Mouse (Mus musculus) small intestine, adult 2 months (tissue): ENCODE data around the gene Vhl. TPM values are rescaled to one million over a fixed set of nuclear protein-coding genes. Genes with fewer than 3 reads are reported as not detected.
A peak's percentile ranks its signal among the peaks of the same experiment; 100 is the strongest.
"Not testable (repeated sequence)": the region's sequence is repeated elsewhere in the genome, so short reads cannot be mapped to it uniquely, and the experiment has no call there.

Experiments
- H3K27ac ChIP-seq: fragments of 200-500 bp; 2 replicates; pipeline ENCODE4 v1.5.1; 2012; ENCODE audit warnings: low read depth, low read length, control low read depth, inconsistent platforms; ENCODE audit not compliant: insufficient read depth
- H3K27me3 ChIP-seq: fragments of 200-500 bp; 2 replicates; pipeline ENCODE4 v1.6.1; 2012; ENCODE audit warnings: mild to moderate bottlenecking, moderate library complexity, low read length, inconsistent platforms; ENCODE audit not compliant: control insufficient read depth, insufficient read depth
- H3K36me3 ChIP-seq: fragments of 200-500 bp; 2 replicates; pipeline ENCODE4 v1.6.1; 2012; ENCODE audit warnings: mild to moderate bottlenecking, low read length, control low read depth, inconsistent platforms; ENCODE audit not compliant: control insufficient read depth, insufficient read depth
- H3K4me1 ChIP-seq: fragments of 200-500 bp; 2 replicates; pipeline ENCODE4 v1.6.1; 2012; ENCODE audit warnings: low read length, inconsistent platforms, mixed read lengths; ENCODE audit not compliant: control insufficient read depth, insufficient read depth, insufficient read length
- H3K4me3 ChIP-seq: fragments of 200-500 bp; 2 replicates; pipeline ENCODE4 v1.5.1; 2012; ENCODE audit warnings: low read depth, mild to moderate bottlenecking, control low read depth, inconsistent platforms, low read length, moderate library complexity
- CTCF ChIP-seq: fragments of 200-500 bp; IDR thresholded peaks from 2 replicates; pipeline ENCODE4 v1.5.1; 2012; ENCODE audit warnings: low read depth, mild to moderate bottlenecking, control low read depth, inconsistent platforms, low read length, moderate library complexity, mixed read lengths; ENCODE audit not compliant: insufficient replicate concordance, insufficient read length; ENCODE audit errors: extremely low read depth
- POLR2A ChIP-seq: fragments of 200-500 bp; IDR thresholded peaks from 2 replicates; pipeline ENCODE4 v1.6.1; 2012; ENCODE audit warnings: low read depth, mild to moderate bottlenecking, control low read depth, inconsistent platforms, low read length, moderate library complexity
- WGBS: fragments of 180-500 bp; shearing (Covaris S2); methylation state at CpG from one replicate; pipeline ENCODE4 v1.1.7; 2018; 5-methylcytosine and 5-hydroxymethylcytosine counted together
- polyA plus RNA-seq: library from polyadenylated mRNA; depleted of rRNA; stranded (reverse); fragments of >200 nt; gene quantifications from 2 replicates; pipeline ENCODE4 v1.2.3, GENCODE M21; 2012; rRNA removed

The Vhl gene
- polyA plus RNA-seq, 1 experiment, result 7.8 TPM

GRCm38 (mm10) chr6:113672029-113672428 lies 48.3 kb downstream of the Vhl start:
- 94% methylated on average over 1 of the region's 1 CpGs for WGBS
- peak; percentile 20; the same call in 1 of the 2 replicates for TF ChIP-seq CTCF
- peaks cover 45% of the 10 kb centered on the region for H3K4me1 ChIP-seq
- H3K36me3 ChIP-seq, result peaks cover 49% of the 10 kb centered on the region
- 0 out of 2 replicates have a peak overlapping the region, but pooled peaks have one; percentile 35 for H3K27ac ChIP-seq
- H3K27me3 ChIP-seq, H3K4me3 ChIP-seq: not testable (repeated sequence)

DNA sequence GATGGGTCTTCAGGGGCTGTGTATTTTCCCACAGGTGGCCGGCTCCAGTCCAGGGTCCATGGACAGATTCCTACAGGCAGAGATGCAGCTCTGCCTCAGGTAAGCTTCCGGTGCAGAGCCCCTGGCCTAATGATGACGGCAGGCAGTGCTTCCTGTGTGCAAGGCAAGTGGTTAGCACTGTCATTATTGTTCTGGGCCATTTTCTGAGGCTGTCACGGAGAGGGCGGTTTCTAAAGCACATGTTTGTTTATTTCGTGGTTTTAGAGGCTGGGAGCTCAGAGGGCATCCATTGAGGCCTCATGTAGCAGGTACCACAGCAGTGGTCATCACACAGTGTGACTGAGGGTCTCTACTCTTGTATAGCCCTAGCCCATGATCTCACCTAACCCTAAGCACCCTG lies 49.2 kb downstream of the Vhl start:
- 74% methylated on average over 6 of the region's 6 CpGs for WGBS
- H3K36me3 ChIP-seq, result peaks cover 52% of the 10 kb centered on the region
- H3K27me3 ChIP-seq, result no peaks in the 10 kb centered on the region
- H3K4me1 ChIP-seq, result peaks cover 36% of the 10 kb centered on the region
- peak overlapping the region; percentile 22 for H3K27ac ChIP-seq
- no peak for TF ChIP-seq CTCF
- no peak for TF ChIP-seq POLR2A
- H3K4me3 ChIP-seq, result no peak overlapping the region

- TF ChIP-seq POLR2A (no peak), CTCF (no peak)
- Histone ChIP-seq H3K4me1 (peaks cover 22% of the 10 kb centered on the region), H3K4me3 (no peak overlapping the region), H3K27ac (peak overlapping the region; percentile 79), H3K27me3 (no peaks in the 10 kb centered on the region), H3K36me3 (peaks cover 67% of the 10 kb centered on the region)
- 40% methylated on average over 4 of the region's 4 CpGs for WGBS
Observed at GRCm38 (mm10) chr6:113675234-113675633, 51.5 kb downstream of the Vhl start.

- WGBS, result 85% methylated on average over 9 of the region's 9 CpGs
- TF ChIP-seq CTCF (no peak), POLR2A (no peak)
- H3K4me1 ChIP-seq, result peaks cover 22% of the 10 kb centered on the region
- H3K4me3 ChIP-seq, result no peak overlapping the region
- H3K27me3 ChIP-seq, result no peaks in the 10 kb centered on the region
- peak overlapping the region; percentile 38; the same call in 1 of the 2 replicates for H3K27ac ChIP-seq
- peaks cover 66% of the 10 kb centered on the region for H3K36me3 ChIP-seq
Observed at GRCm38 (mm10) chr6:113675991-113676390, 52.2 kb downstream of the Vhl start.

DNA sequence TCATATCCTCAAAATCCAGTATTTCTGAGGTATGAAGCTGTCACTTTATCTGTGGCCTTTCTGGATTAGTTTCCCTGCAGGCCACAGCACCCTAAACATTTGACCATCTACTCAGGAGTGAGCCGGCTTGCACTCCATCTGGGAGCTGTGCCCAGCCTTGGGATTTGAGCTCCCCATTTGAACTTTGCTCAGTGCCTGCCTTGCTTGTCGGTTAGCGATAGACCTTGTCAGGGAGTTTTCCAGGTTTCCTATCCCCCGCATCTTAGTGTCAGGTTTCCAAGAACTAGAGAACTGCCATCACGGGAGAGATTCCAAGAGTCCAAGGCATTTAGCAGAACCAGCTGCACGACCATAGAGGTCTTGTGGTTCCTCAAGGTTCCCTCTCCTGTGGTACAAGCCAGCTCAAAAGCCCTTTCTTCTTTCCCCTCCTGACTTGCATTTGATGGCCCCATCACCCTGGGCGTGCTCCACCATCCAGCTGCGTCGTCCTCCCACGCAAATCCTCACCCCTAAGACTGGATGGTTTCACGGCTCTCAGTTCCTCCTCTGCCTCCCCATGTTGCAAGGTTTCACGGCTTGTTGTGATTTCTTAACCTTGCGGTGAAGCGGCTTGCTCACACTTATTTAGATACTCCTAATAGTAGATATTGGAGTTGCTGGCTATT lies 53.4 kb downstream of the Vhl start:
- Histone ChIP-seq H3K27ac (peak overlapping the region; percentile 43), H3K36me3 (peaks cover 64% of the 10 kb centered on the region), H3K4me3 (no peak overlapping the region), H3K27me3 (no peaks in the 10 kb centered on the region), H3K4me1 (peaks cover 22% of the 10 kb centered on the region)
- 40% methylated on average over 14 of the region's 14 CpGs for WGBS
- TF ChIP-seq POLR2A (no peak), CTCF (no peak)

GRCm38 (mm10) chr6:113678246-113679012 lies 54.7 kb downstream of the Vhl start:
- 93% methylated on average over 14 of the region's 14 CpGs for WGBS
- H3K4me3 ChIP-seq, result no peak overlapping the region
- H3K36me3 ChIP-seq, result peaks cover 67% of the 10 kb centered on the region
- TF ChIP-seq CTCF (no peak), POLR2A (no peak)
- no peak overlapping the region for H3K27ac ChIP-seq
- H3K27me3 ChIP-seq, result no peaks in the 10 kb centered on the region
- H3K4me1 ChIP-seq, result peaks cover 17% of the 10 kb centered on the region

- H3K36me3 ChIP-seq, result peaks cover 73% of the 10 kb centered on the region
- 88% methylated on average over 9 of the region's 9 CpGs for WGBS
- H3K27me3 ChIP-seq, result no peaks in the 10 kb centered on the region
- H3K27ac ChIP-seq, result peak overlapping the region; percentile 37
- peaks cover 14% of the 10 kb centered on the region for H3K4me1 ChIP-seq
- no peak overlapping the region for H3K4me3 ChIP-seq
- no peak for TF ChIP-seq POLR2A
- no peak for TF ChIP-seq CTCF
Observed at GRCm38 (mm10) chr6:113679993-113680566, 56.3 kb downstream of the Vhl start.

Other genes starting within 250 kb of the Vhl start
- gene Tada3, start 246.1 kb upstream of the Vhl start, polyA plus RNA-seq, result 10.9 and 24.5 TPM in 2 replicates
- gene Arpc4, start 245.8 kb upstream of the Vhl start, polyA plus RNA-seq, result 45.9 and 96.0 TPM in 2 replicates
- 5.9 and 14.9 TPM in 2 replicates for gene Ttll3, start 234.7 kb upstream of the Vhl start, polyA plus RNA-seq
- 25.8 and 71.6 TPM in 2 replicates for gene Rpusd3, start 204.6 kb upstream of the Vhl start, polyA plus RNA-seq
- gene Cidec, start 188.2 kb upstream of the Vhl start, polyA plus RNA-seq, result 156 and 346 TPM in 2 replicates
- 36.9 and 39.4 TPM in 2 replicates for gene Jagn1, start 181.4 kb upstream of the Vhl start, polyA plus RNA-seq
- 6.8 and 11.4 TPM in 2 replicates for gene Il17re, start 165.5 kb upstream of the Vhl start, polyA plus RNA-seq
- 189 and 786 TPM in 2 replicates for gene Il17rc, start 152.5 kb upstream of the Vhl start, polyA plus RNA-seq
- gene Creld1, start 140.7 kb upstream of the Vhl start, polyA plus RNA-seq, result 5.7 and 6.6 TPM in 2 replicates
- 0.05 TPM in 1 of 2 replicates, not detected in the other for gene Prrt3, start 122.0 kb upstream of the Vhl start, polyA plus RNA-seq
- 13.9 and 19.7 TPM in 2 replicates for gene Emc3, start 92.3 kb upstream of the Vhl start, polyA plus RNA-seq
- gene Fancd2, start 92.3 kb upstream of the Vhl start, polyA plus RNA-seq, result 0.93 and 1.2 TPM in 2 replicates
- not detected in 2 replicates for gene Fancd2os, start 23.2 kb upstream of the Vhl start, polyA plus RNA-seq
- 36.4 and 71.2 TPM in 2 replicates for gene Brk1, start 19.2 kb upstream of the Vhl start, polyA plus RNA-seq
- 35.4 and 97.6 TPM in 2 replicates for gene Irak2, start 14.5 kb downstream of the Vhl start, polyA plus RNA-seq
- 11.3 and 16.6 TPM in 2 replicates for gene Tatdn2, start 73.1 kb downstream of the Vhl start, polyA plus RNA-seq
- gene Ghrl, start 95.9 kb downstream of the Vhl start, polyA plus RNA-seq, result 14.0 and 50.2 TPM in 2 replicates
- 168 and 249 TPM in 2 replicates for gene Sec13, start 116.8 kb downstream of the Vhl start, polyA plus RNA-seq